Mouse (Mus musculus) spleen, adult 2 months (tissue): ENCODE results near the gene Got1. TPM values are rescaled to one million over a fixed set of nuclear protein-coding genes. Genes with fewer than 3 reads are reported as not detected.

Experiments
- DNase-seq, 2 experiments: peaks; one replicate each; pipeline versions ENCODE4 v3.0.0 to v3.0.0-alpha.2; 2012 to 2021; ENCODE audit warnings: low spot score in 2 of 2, low read depth in 1 of 2
- H3K27ac ChIP-seq: fragments of 200-500 bp; 2 replicates; pipeline ENCODE4 v1.5.1; 2012; ENCODE audit warnings: low read length, inconsistent platforms; ENCODE audit not compliant: insufficient read depth
- H3K27me3 ChIP-seq: fragments of 200-500 bp; 2 replicates; pipeline ENCODE4 v1.6.1; 2012; ENCODE audit warnings: mild to moderate bottlenecking, moderate library complexity, low read length, inconsistent platforms; ENCODE audit not compliant: control insufficient read depth, insufficient read depth
- H3K36me3 ChIP-seq: fragments of 200-500 bp; 2 replicates; pipeline ENCODE4 v1.6.1; 2012; ENCODE audit warnings: mild to moderate bottlenecking, low read length, inconsistent platforms; ENCODE audit not compliant: control insufficient read depth, insufficient read depth
- H3K4me1 ChIP-seq: fragments of 200-500 bp; 2 replicates; pipeline ENCODE4 v1.6.1; 2011; ENCODE audit warnings: inconsistent platforms; ENCODE audit not compliant: control insufficient read depth, insufficient read depth, insufficient read length
- H3K4me3 ChIP-seq: fragments of 200-500 bp; 2 replicates; pipeline ENCODE4 v1.5.1; 2011; ENCODE audit warnings: mild to moderate bottlenecking, inconsistent platforms; ENCODE audit not compliant: insufficient read depth, insufficient read length; ENCODE audit errors: extremely low read depth
- CTCF ChIP-seq: fragments of 200-500 bp; IDR thresholded peaks from 2 replicates; pipeline ENCODE4 v1.5.1; 2011; ENCODE audit warnings: mild to moderate bottlenecking, inconsistent platforms; ENCODE audit not compliant: insufficient read depth, insufficient read length, insufficient replicate concordance; ENCODE audit errors: extremely low read depth
- POLR2A ChIP-seq: fragments of 200-500 bp; IDR thresholded peaks from 2 replicates; pipeline ENCODE4 v1.6.1; 2011; ENCODE audit warnings: low read depth, low read length, inconsistent platforms
- whole genome bisulfite sequencing: fragments of 180-500 bp; shearing (Covaris S2); methylation state at CpG from one replicate; pipeline ENCODE4 v1.1.7; 2018; 5-methylcytosine and 5-hydroxymethylcytosine counted together
- polyA plus RNA-seq: library from polyadenylated mRNA; depleted of rRNA; stranded (reverse); fragments of >200 nt; gene quantifications from 2 replicates; pipeline ENCODE4 v1.2.3, GENCODE M21; 2012

Gene Got1
- polyA plus RNA-seq, 1 experiment, result 14.0 TPM

- no peak for TF ChIP-seq CTCF
- TF ChIP-seq POLR2A, result no peak
- 0 out of 2 replicates have a peak, but pooled peaks cover 2% of the 10 kb centered on the region for H3K27me3 ChIP-seq
- WGBS, result 15% methylated on average over 12 of the region's 12 CpGs
- H3K4me3 ChIP-seq, result no peak overlapping the region
- H3K36me3 ChIP-seq, result no peaks in the 10 kb centered on the region
- no peak overlapping the region for H3K27ac ChIP-seq
- H3K4me1 ChIP-seq, result no peaks in the 10 kb centered on the region
- DNase-seq, result peak in 1 of 2 experiments; percentile 71
These were observed 6.5 kb upstream of the Got1 start for GRCm38 (mm10) chr19:43530921-43531320.

- under 1% methylated on average over 13 of the region's 13 CpGs for WGBS
These were observed 5.9 kb upstream of the Got1 start for GRCm38 (mm10) chr19:43530197-43530770.

GRCm38 (mm10) chr19:43528056-43528587, 3.7 kb upstream of the Got1 start:
- no peak for DNase-seq
- Histone ChIP-seq H3K4me3 (no peak overlapping the region), H3K4me1 (no peaks in the 10 kb centered on the region; the same call in 1 of the 2 replicates), H3K27me3 (no peaks in the 10 kb centered on the region), H3K27ac (no peak overlapping the region), H3K36me3 (no peaks in the 10 kb centered on the region)
- 89% methylated on average over 8 of the region's 8 CpGs for WGBS
- TF ChIP-seq CTCF, result no peak
- TF ChIP-seq POLR2A, result no peak

More at GRCm38 (mm10) chr19:43530197-43530770, 5.9 kb upstream of the Got1 start:
- no peaks in the 10 kb centered on the region for H3K36me3 ChIP-seq
- no peak overlapping the region for H3K4me3 ChIP-seq
- H3K27ac ChIP-seq, result peak overlapping the region; percentile 19; the same call in 1 of the 2 replicates
- DNase-seq, result peak; percentile 52 to 76
- TF ChIP-seq CTCF (peak; percentile 61; the same call in 1 of the 2 replicates), POLR2A (no peak)
- H3K27me3 ChIP-seq, result 0 out of 2 replicates have a peak, but pooled peaks cover 2% of the 10 kb centered on the region
- H3K4me1 ChIP-seq, result no peaks in the 10 kb centered on the region

- H3K36me3 ChIP-seq, result no peaks in the 10 kb centered on the region
- no peak for DNase-seq
- H3K4me3 ChIP-seq, result no peak overlapping the region
- H3K27me3 ChIP-seq, result no peaks in the 10 kb centered on the region
- WGBS, result 27% methylated on average over 11 of the region's 11 CpGs
- H3K27ac ChIP-seq, result no peak overlapping the region
- no peaks in the 10 kb centered on the region; the same call in 1 of the 2 replicates for H3K4me1 ChIP-seq
- TF ChIP-seq POLR2A (no peak), CTCF (no peak)
These were observed 2.7 kb upstream of the Got1 start for GRCm38 (mm10) chr19:43527131-43527530.

- WGBS, result 92% methylated on average over 9 of the region's 9 CpGs
- no peak overlapping the region for H3K27ac ChIP-seq
- TF ChIP-seq POLR2A, result no peak
- TF ChIP-seq CTCF, result no peak
These were observed 1.6 kb upstream of the Got1 start for GRCm38 (mm10) chr19:43526025-43526424.

GRCm38 (mm10) chr19:43525566-43525965, 1.2 kb upstream of the Got1 start:
- H3K4me3 ChIP-seq, result no peak overlapping the region
- no peak overlapping the region for H3K27ac ChIP-seq
- TF ChIP-seq CTCF (no peak), POLR2A (no peak)
- no peaks in the 10 kb centered on the region for H3K36me3 ChIP-seq
- WGBS, result 94% methylated on average over 7 of the region's 7 CpGs
- H3K4me1 ChIP-seq, result peaks cover under 1% of the 10 kb centered on the region; the same call in 1 of the 2 replicates
- no peaks in the 10 kb centered on the region for H3K27me3 ChIP-seq
- DNase-seq, result no peak

More at GRCm38 (mm10) chr19:43526025-43526424, 1.6 kb upstream of the Got1 start:
- Histone ChIP-seq H3K27me3 (no peaks in the 10 kb centered on the region), H3K36me3 (no peaks in the 10 kb centered on the region), H3K4me1 (no peaks in the 10 kb centered on the region; the same call in 1 of the 2 replicates), H3K4me3 (no peak overlapping the region)
- no peak for DNase-seq

- H3K4me1 ChIP-seq, result peaks cover 3% of the 10 kb centered on the region; the same call in 1 of the 2 replicates
- 10% methylated on average over 10 of the region's 10 CpGs for WGBS
- TF ChIP-seq POLR2A (no peak), CTCF (no peak)
- no peak for DNase-seq
- no peaks in the 10 kb centered on the region for H3K36me3 ChIP-seq
- no peaks in the 10 kb centered on the region for H3K27me3 ChIP-seq
- 0 out of 2 replicates have a peak overlapping the region, but pooled peaks have one; percentile 40 for H3K27ac ChIP-seq
- H3K4me3 ChIP-seq, result peak overlapping the region; percentile 60
These were observed 688 bp upstream of the Got1 start for GRCm38 (mm10) chr19:43525104-43525482.
